Mouse (Mus musculus): ENCODE results near the gene Comt. TPM values are rescaled to one million over a fixed set of nuclear protein-coding genes. Genes with fewer than 3 reads are reported as not detected.

Comt gene
- polyA plus RNA-seq, 1 experiment from 2014 or later = 123 TPM

GRCm38 (mm10) chr16:18449005-18449404, 22.4 kb upstream of the Comt start:
- ATAC-seq = no peak
- H3K4me2 ChIP-seq (ENCODE audit: low read length) = no peak overlapping the region
- H3K9me3 ChIP-seq (ENCODE audit: control insufficient read depth, low read length) = no peaks in the 10 kb centered on the region
- no peak overlapping the region for H3K4me3 ChIP-seq (ENCODE audit: low read length)
- H3K9ac ChIP-seq (ENCODE audit: low read depth, low read length) = no peak overlapping the region
- no peaks in the 10 kb centered on the region for H3K27me3 ChIP-seq (replicated peaks; ENCODE audit: control insufficient read depth, insufficient read depth, low read length)
- WGBS = 95% methylated on average over 4 of the region's 4 CpGs
- H3K4me1 ChIP-seq (ENCODE audit: control insufficient read depth, insufficient read depth, low read depth, low read length) = no peaks in the 10 kb centered on the region
- H3K27ac ChIP-seq (ENCODE audit: low read depth, low read length) = no peak overlapping the region
- 0 out of 2 replicates have a peak, but pooled peaks cover 3% of the 10 kb centered on the region for H3K36me3 ChIP-seq (ENCODE audit: control insufficient read depth, insufficient read depth, low read length)

GRCm38 (mm10) chr16:18448104-18448503, 21.5 kb upstream of the Comt start:
- Histone ChIP-seq H3K9ac (ENCODE audit: low read depth, low read length) (no peak overlapping the region), H3K4me2 (ENCODE audit: low read length) (no peak overlapping the region)

GRCm38 (mm10) chr16:18447243-18447642, 20.6 kb upstream of the Comt start:
- Histone ChIP-seq H3K36me3 (ENCODE audit: control insufficient read depth, insufficient read depth, low read length) (0 out of 2 replicates have a peak, but pooled peaks cover 3% of the 10 kb centered on the region), H3K27me3 (replicated peaks; ENCODE audit: control insufficient read depth, insufficient read depth, low read length) (no peaks in the 10 kb centered on the region), H3K9me3 (ENCODE audit: control insufficient read depth, low read length) (no peaks in the 10 kb centered on the region), H3K4me2 (ENCODE audit: low read length) (no peak overlapping the region), H3K4me3 (ENCODE audit: low read length) (no peak overlapping the region), H3K27ac (ENCODE audit: low read depth, low read length) (no peak overlapping the region), H3K9ac (ENCODE audit: low read depth, low read length) (no peak overlapping the region), H3K4me1 (ENCODE audit: control insufficient read depth, insufficient read depth, low read depth, low read length) (no peaks in the 10 kb centered on the region)
- ATAC-seq = no peak

More at GRCm38 (mm10) chr16:18448104-18448503, 21.5 kb upstream of the Comt start:
- H3K4me3 ChIP-seq (ENCODE audit: low read length) = no peak overlapping the region
- H3K36me3 ChIP-seq (ENCODE audit: control insufficient read depth, insufficient read depth, low read length) = 0 out of 2 replicates have a peak, but pooled peaks cover 3% of the 10 kb centered on the region
- WGBS = 80% methylated on average over 6 of the region's 6 CpGs
- H3K27ac ChIP-seq (ENCODE audit: low read depth, low read length) = no peak overlapping the region
- H3K27me3 ChIP-seq (replicated peaks; ENCODE audit: control insufficient read depth, insufficient read depth, low read length) = no peaks in the 10 kb centered on the region
- no peak for ATAC-seq
- no peaks in the 10 kb centered on the region for H3K9me3 ChIP-seq (ENCODE audit: control insufficient read depth, low read length)
- H3K4me1 ChIP-seq (ENCODE audit: control insufficient read depth, insufficient read depth, low read depth, low read length) = no peaks in the 10 kb centered on the region

- Histone ChIP-seq H3K36me3 (ENCODE audit: control insufficient read depth, insufficient read depth, low read length) (peaks cover 11% of the 10 kb centered on the region), H3K27me3 (replicated peaks; ENCODE audit: control insufficient read depth, insufficient read depth, low read length) (no peaks in the 10 kb centered on the region), H3K27ac (ENCODE audit: low read depth, low read length) (no peak overlapping the region), H3K4me2 (ENCODE audit: low read length) (no peak overlapping the region), H3K9ac (ENCODE audit: low read depth, low read length) (0 out of 2 replicates have a peak overlapping the region, but pooled peaks have one; percentile 44), H3K9me3 (ENCODE audit: control insufficient read depth, low read length) (no peaks in the 10 kb centered on the region), H3K4me3 (ENCODE audit: low read length) (no peak overlapping the region), H3K4me1 (ENCODE audit: control insufficient read depth, insufficient read depth, low read depth, low read length) (no peaks in the 10 kb centered on the region)
- peak; percentile 96 for ATAC-seq
- WGBS = 23% methylated on average over 8 of the region's 8 CpGs
Observed at GRCm38 (mm10) chr16:18443385-18443841, 16.8 kb upstream of the Comt start.

GRCm38 (mm10) chr16:18436128-18436527, 9.5 kb upstream of the Comt start:
- no peaks in the 10 kb centered on the region for H3K4me1 ChIP-seq (ENCODE audit: control insufficient read depth, insufficient read depth, low read depth, low read length)
- H3K9me3 ChIP-seq (ENCODE audit: control insufficient read depth, low read length) = no peaks in the 10 kb centered on the region
- 91% methylated on average over 6 of the region's 6 CpGs for WGBS
- no peaks in the 10 kb centered on the region for H3K27me3 ChIP-seq (replicated peaks; ENCODE audit: control insufficient read depth, insufficient read depth, low read length)
- peaks cover 7% of the 10 kb centered on the region for H3K36me3 ChIP-seq (ENCODE audit: control insufficient read depth, insufficient read depth, low read length)
- ATAC-seq = no peak
- H3K4me2 ChIP-seq (ENCODE audit: low read length) = no peak overlapping the region
- H3K9ac ChIP-seq (ENCODE audit: low read depth, low read length) = no peak overlapping the region
- H3K27ac ChIP-seq (ENCODE audit: low read depth, low read length) = no peak overlapping the region
- no peak overlapping the region for H3K4me3 ChIP-seq (ENCODE audit: low read length)

- Histone ChIP-seq H3K4me1 (ENCODE audit: control insufficient read depth, insufficient read depth, low read depth, low read length) (no peaks in the 10 kb centered on the region), H3K9me3 (ENCODE audit: control insufficient read depth, low read length) (no peaks in the 10 kb centered on the region), H3K27ac (ENCODE audit: low read depth, low read length) (no peak overlapping the region), H3K36me3 (ENCODE audit: control insufficient read depth, insufficient read depth, low read length) (peaks cover 5% of the 10 kb centered on the region; the same call in 1 of the 2 replicates), H3K9ac (ENCODE audit: low read depth, low read length) (no peak overlapping the region), H3K4me2 (ENCODE audit: low read length) (no peak overlapping the region), H3K27me3 (replicated peaks; ENCODE audit: control insufficient read depth, insufficient read depth, low read length) (no peaks in the 10 kb centered on the region), H3K4me3 (ENCODE audit: low read length) (no peak overlapping the region)
- 90% methylated on average over 5 of the region's 5 CpGs for WGBS
- no peak for ATAC-seq
Observed at GRCm38 (mm10) chr16:18433341-18433920, 6.8 kb upstream of the Comt start.

GRCm38 (mm10) chr16:18430641-18431212, 4.1 kb upstream of the Comt start:
- Histone ChIP-seq H3K4me1 (ENCODE audit: control insufficient read depth, insufficient read depth, low read depth, low read length) (peaks cover 9% of the 10 kb centered on the region), H3K27ac (ENCODE audit: low read depth, low read length) (no peak overlapping the region), H3K27me3 (replicated peaks; ENCODE audit: control insufficient read depth, insufficient read depth, low read length) (no peaks in the 10 kb centered on the region), H3K9ac (ENCODE audit: low read depth, low read length) (no peak overlapping the region), H3K36me3 (ENCODE audit: control insufficient read depth, insufficient read depth, low read length) (peaks cover 2% of the 10 kb centered on the region; the same call in 1 of the 2 replicates), H3K4me3 (ENCODE audit: low read length) (no peak overlapping the region), H3K9me3 (ENCODE audit: control insufficient read depth, low read length) (no peaks in the 10 kb centered on the region), H3K4me2 (ENCODE audit: low read length) (no peak overlapping the region)
- 87% methylated on average over 8 of the region's 8 CpGs for WGBS
- ATAC-seq = no peak

GRCm38 (mm10) chr16:18429641-18430040, 3.0 kb upstream of the Comt start:
- H3K4me1 ChIP-seq (ENCODE audit: control insufficient read depth, insufficient read depth, low read depth, low read length) = peaks cover 17% of the 10 kb centered on the region
- H3K36me3 ChIP-seq (ENCODE audit: control insufficient read depth, insufficient read depth, low read length) = peaks cover 2% of the 10 kb centered on the region; the same call in 1 of the 2 replicates
- no peak overlapping the region for H3K4me2 ChIP-seq (ENCODE audit: low read length)
- no peaks in the 10 kb centered on the region for H3K27me3 ChIP-seq (replicated peaks; ENCODE audit: control insufficient read depth, insufficient read depth, low read length)
- H3K9me3 ChIP-seq (ENCODE audit: control insufficient read depth, low read length) = no peaks in the 10 kb centered on the region
- H3K27ac ChIP-seq (ENCODE audit: low read depth, low read length) = no peak overlapping the region
- ATAC-seq = no peak
- H3K4me3 ChIP-seq (ENCODE audit: low read length) = no peak overlapping the region
- no peak overlapping the region for H3K9ac ChIP-seq (ENCODE audit: low read depth, low read length)
- WGBS = 93% methylated on average over 8 of the region's 8 CpGs

GRCm38 (mm10) chr16:18428516-18429042, 1.9 kb upstream of the Comt start:
- Histone ChIP-seq H3K4me1 (ENCODE audit: control insufficient read depth, insufficient read depth, low read depth, low read length) (peaks cover 27% of the 10 kb centered on the region), H3K27me3 (replicated peaks; ENCODE audit: control insufficient read depth, insufficient read depth, low read length) (no peaks in the 10 kb centered on the region), H3K9ac (ENCODE audit: low read depth, low read length) (no peak overlapping the region), H3K4me2 (ENCODE audit: low read length) (no peak overlapping the region), H3K9me3 (ENCODE audit: control insufficient read depth, low read length) (no peaks in the 10 kb centered on the region), H3K27ac (ENCODE audit: low read depth, low read length) (no peak overlapping the region), H3K36me3 (ENCODE audit: control insufficient read depth, insufficient read depth, low read length) (peaks cover 2% of the 10 kb centered on the region; the same call in 1 of the 2 replicates), H3K4me3 (ENCODE audit: low read length) (no peak overlapping the region)
- WGBS = 91% methylated on average over 7 of the region's 7 CpGs
- no peak for ATAC-seq

Data from hindbrain, embryonic 16.5 days (tissue).